Comparison of ENCODE assay signal across 7 mouse cellular contexts in the genomic region with DNA sequence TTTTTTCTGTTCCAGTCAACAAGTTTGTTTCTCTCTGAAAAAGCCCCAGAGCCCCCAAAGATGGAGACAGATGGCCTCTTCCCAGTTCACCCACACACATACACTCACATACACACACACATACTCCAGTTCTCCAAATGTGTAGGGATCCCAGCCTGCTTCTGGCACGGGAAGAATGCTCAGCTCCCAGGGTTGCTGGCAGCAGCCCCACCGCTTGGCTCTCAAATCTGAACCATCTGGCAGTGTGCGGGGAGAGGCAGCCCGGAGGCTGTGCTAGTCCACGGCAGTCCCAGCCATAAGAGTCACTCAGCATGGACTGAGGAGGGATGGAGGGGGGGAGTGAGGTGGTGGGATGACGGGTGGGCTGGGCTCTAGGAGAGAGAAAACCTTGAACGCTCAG. TPM values are rescaled to one million over a fixed set of nuclear protein-coding genes. Genes with fewer than 3 reads are reported as not detected.
DNase-seq lines count a peak whose midpoint lies in the region; ATAC-seq lines count a peak whose summit lies in the region.

No protein-coding gene starts in this region.

- no peak overlapping the region for H3K4me2 ChIP-seq in forebrain, embryonic 14.5 days (ENCODE audit: low read length)
- H3K4me2 ChIP-seq in limb, embryonic 15.5 days = no peak overlapping the region

- H3K36me3 ChIP-seq in forebrain, embryonic 14.5 days (ENCODE audit: control insufficient read depth, insufficient read depth, low read length) = no peaks in the 10 kb centered on the region
- H3K36me3 ChIP-seq in limb, embryonic 15.5 days = peaks cover 61% of the 10 kb centered on the region

- 37% methylated on average over 7 of the region's 7 CpGs for WGBS in forebrain, embryonic 14.5 days
- 18% methylated on average over 7 of the region's 7 CpGs for WGBS in limb, embryonic 15.5 days

- DNase-seq in cerebellum, adult 9-10 months = peak; percentile 99
- peak; percentile 96 for DNase-seq in forebrain, embryonic 14.5 days (ENCODE audit: low spot score)
- DNase-seq in heart, postnatal 10 days = peak; percentile 92 to 93
- DNase-seq in kidney, postnatal 25 days = peak; percentile 55 to 75
- peak; percentile 40 for DNase-seq in retina, adult 2 months (ENCODE audit: low read depth, low spot score)

- H3K27me3 ChIP-seq in forebrain, embryonic 14.5 days (replicated peaks; ENCODE audit: control insufficient read depth, insufficient read depth, low read length) = no peaks in the 10 kb centered on the region
- H3K27me3 ChIP-seq in limb, embryonic 15.5 days = no peaks in the 10 kb centered on the region

- H3K4me3 ChIP-seq in forebrain, embryonic 14.5 days (ENCODE audit: low read depth, low read length) = no peak overlapping the region
- H3K4me3 ChIP-seq in limb, embryonic 15.5 days = no peak overlapping the region

- intact Hi-C loops in heart, postnatal 10 days (cut with DNase I) = no loop called here

- H3K4me1 ChIP-seq in forebrain, embryonic 14.5 days (ENCODE audit: control insufficient read depth, insufficient read depth, low read length) = peaks cover 13% of the 10 kb centered on the region; the same call in 1 of the 2 replicates
- H3K4me1 ChIP-seq in limb, embryonic 15.5 days = peaks cover 43% of the 10 kb centered on the region

- no peaks in the 10 kb centered on the region for H3K9me3 ChIP-seq in forebrain, embryonic 14.5 days (replicated peaks; ENCODE audit: control insufficient read depth, low read length)
- H3K9me3 ChIP-seq in limb, embryonic 15.5 days = no peaks in the 10 kb centered on the region

- peak overlapping the region; percentile 63; the same call in 1 of the 2 replicates for H3K27ac ChIP-seq in forebrain, embryonic 14.5 days (ENCODE audit: low read depth, low read length)
- H3K27ac ChIP-seq in limb, embryonic 15.5 days = peak overlapping the region; percentile 78

- no peak overlapping the region for H3K9ac ChIP-seq in forebrain, embryonic 14.5 days (ENCODE audit: low read length)
- H3K9ac ChIP-seq in limb, embryonic 15.5 days = no peak overlapping the region

- peak; percentile 97 for ATAC-seq in forebrain, embryonic 14.5 days
- ATAC-seq in limb, embryonic 15.5 days (ENCODE audit: insufficient number of reproducible peaks, low FRiP score, low TSS enrichment, low read depth) = peak; percentile 87
- ATAC-seq in CD4-positive, CD25-positive, alpha-beta regulatory T cell, adult 4 months = no peak

RNA-seq across cellular contexts. Expression of a gene that starts 53.3 kb away (rescaled TPM):
- polyA plus RNA-seq in forebrain, embryonic 14.5 days (2014; fragmentation: Nextera tagmentation; extraction: Ambion mirVana) = not detected in 2 replicates
- total RNA-seq in heart, postnatal 10 days (2021) = under 1 TPM in 1 of 2 experiments, not detected in 1; 0.35 TPM
- polyA plus RNA-seq in limb, embryonic 15.5 days (2015; fragmentation: Nextera tagmentation; extraction: Ambion mirVana) = 57.2 and 75.5 TPM in 2 replicates
- polyA plus RNA-seq in CD4-positive, CD25-positive, alpha-beta regulatory T cell, adult 4 months (2017; shearing (Covaris generic)) = not detected

Comparison
In these comparisons a context has a peak if more than half of its experiments do, and no peak if none do; other contexts are left out.
1. DNase-seq: peak in every context shown above with its lines; median percentile 99 in cerebellum, adult 9-10 months; 96 in forebrain, embryonic 14.5 days; 92 in heart, postnatal 10 days; 65 in kidney, postnatal 25 days; 40 in retina, adult 2 months.
2. RNA of a gene that starts 53.3 kb away (polyA plus RNA-seq): 57.2 to 75.5 TPM in limb, embryonic 15.5 days; not detected in CD4-positive, CD25-positive, alpha-beta regulatory T cell, adult 4 months and not detected in forebrain, embryonic 14.5 days; every median in the first group is over 10 times any median in the second.